Mouse (Mus musculus): ENCODE measurements around the gene Pif1. TPM values are rescaled to one million over a fixed set of nuclear protein-coding genes. Genes with fewer than 3 reads are reported as not detected.

Pif1 gene
- polyA plus RNA-seq, 1 experiment from 2014 or later: 11.4 TPM

DNA sequence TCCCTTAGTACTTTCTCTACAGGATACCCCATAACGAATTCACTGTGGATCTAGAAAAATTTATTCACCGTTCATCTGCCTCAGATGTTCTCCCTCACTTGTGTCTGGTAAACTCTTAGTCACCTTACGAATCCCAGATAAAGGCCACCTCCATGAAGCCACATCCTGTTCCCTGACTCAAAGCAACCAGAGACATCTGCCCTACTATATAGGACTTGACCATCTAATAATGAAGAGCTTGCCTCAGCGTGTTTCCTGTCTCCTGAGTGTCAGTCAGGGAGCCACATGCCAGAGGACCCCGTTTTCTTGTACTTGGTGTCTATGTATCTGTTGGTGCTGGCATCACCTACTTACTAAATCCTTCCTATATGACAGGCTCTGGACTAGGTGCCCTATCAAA lies 37.3 kb upstream of the Pif1 start:
- 74% methylated on average over 5 of the region's 5 CpGs for WGBS
- Histone ChIP-seq H3K36me3 (no peaks in the 10 kb centered on the region), H3K27ac (peak overlapping the region; percentile 98), H3K9me3 (no peaks in the 10 kb centered on the region), H3K9ac (no peak overlapping the region), H3K4me2 (no peak overlapping the region), H3K4me3 (replicated peaks) (no peak overlapping the region), H3K27me3 (replicated peaks) (no peaks in the 10 kb centered on the region), H3K4me1 (peaks cover 43% of the 10 kb centered on the region)
- ATAC-seq (ENCODE audit: insufficient read depth, low FRiP score, low read depth): no peak

DNA sequence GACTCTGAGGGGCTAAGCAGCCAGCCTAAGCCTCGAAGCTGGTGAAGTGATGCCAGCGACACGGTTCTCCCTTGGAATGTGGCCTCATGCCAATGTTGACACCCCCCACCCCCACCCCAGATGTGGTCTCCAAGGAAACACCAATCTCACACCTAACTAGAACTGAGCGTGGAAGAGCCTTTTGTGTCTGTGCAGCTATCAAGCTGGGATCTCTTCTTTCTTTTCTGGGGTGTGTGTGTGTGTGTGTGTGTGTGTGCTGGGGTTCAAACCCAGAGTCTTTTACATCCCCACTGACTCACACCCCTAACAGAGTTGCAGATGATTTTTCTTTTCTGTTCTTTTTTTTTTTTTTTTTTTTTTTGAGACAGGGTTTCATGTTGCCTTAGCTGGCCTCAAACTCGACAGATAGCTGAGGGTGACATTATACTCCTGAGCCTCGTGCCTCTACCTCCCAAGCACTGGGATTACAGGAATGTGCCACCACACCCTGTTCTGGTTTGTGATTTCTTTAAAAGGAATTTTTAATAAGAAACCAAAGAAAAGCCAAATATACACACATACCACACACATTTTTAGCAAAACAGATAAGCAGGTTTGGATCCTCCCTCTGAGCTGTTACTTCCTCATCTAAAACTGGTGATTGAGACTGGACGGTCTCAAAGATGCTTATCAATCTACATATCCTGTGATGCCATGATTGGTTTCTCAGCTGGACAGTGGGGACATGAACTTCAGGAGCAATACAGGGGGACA lies 36.7 kb upstream of the Pif1 start:
- no peak overlapping the region for H3K9ac ChIP-seq
- no peaks in the 10 kb centered on the region for H3K9me3 ChIP-seq
- H3K27me3 ChIP-seq (replicated peaks): no peaks in the 10 kb centered on the region
- H3K4me1 ChIP-seq: peaks cover 48% of the 10 kb centered on the region
- no peaks in the 10 kb centered on the region for H3K36me3 ChIP-seq
- peak overlapping the region; percentile 98 for H3K27ac ChIP-seq
- no peak for ATAC-seq (ENCODE audit: insufficient read depth, low FRiP score, low read depth)
- WGBS: 28% methylated on average over 7 of the region's 7 CpGs
- no peak overlapping the region for H3K4me3 ChIP-seq (replicated peaks)
- no peak overlapping the region for H3K4me2 ChIP-seq

DNA sequence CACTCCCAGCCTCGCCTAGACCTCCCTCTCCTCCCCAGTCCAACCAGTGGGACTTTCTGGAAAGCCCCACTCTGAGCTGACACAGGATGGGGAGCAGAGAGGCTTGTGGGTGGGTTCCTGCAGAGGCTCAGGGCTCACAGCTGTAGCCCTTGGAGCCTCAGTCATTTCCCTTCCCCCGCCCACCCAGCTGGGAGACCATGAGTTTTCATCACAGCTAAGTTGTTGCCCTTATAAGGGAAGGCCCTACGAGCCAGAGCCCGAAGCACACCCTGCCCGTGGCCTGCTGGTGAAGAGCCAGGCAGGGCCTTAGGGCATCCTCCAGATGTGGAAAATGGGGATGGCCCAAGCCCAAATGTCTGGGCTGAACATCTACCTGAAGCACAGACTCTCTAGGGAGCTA lies 35.9 kb upstream of the Pif1 start:
- no peaks in the 10 kb centered on the region for H3K27me3 ChIP-seq (replicated peaks)
- H3K4me3 ChIP-seq (replicated peaks): no peak overlapping the region
- peaks cover 48% of the 10 kb centered on the region for H3K4me1 ChIP-seq
- H3K4me2 ChIP-seq: no peak overlapping the region
- peak; percentile 74 for ATAC-seq (ENCODE audit: insufficient read depth, low FRiP score, low read depth)
- H3K9ac ChIP-seq: no peak overlapping the region
- H3K9me3 ChIP-seq: no peaks in the 10 kb centered on the region
- WGBS: 15% methylated on average over 5 of the region's 5 CpGs
- H3K36me3 ChIP-seq: no peaks in the 10 kb centered on the region
- H3K27ac ChIP-seq: peak overlapping the region; percentile 98

DNA sequence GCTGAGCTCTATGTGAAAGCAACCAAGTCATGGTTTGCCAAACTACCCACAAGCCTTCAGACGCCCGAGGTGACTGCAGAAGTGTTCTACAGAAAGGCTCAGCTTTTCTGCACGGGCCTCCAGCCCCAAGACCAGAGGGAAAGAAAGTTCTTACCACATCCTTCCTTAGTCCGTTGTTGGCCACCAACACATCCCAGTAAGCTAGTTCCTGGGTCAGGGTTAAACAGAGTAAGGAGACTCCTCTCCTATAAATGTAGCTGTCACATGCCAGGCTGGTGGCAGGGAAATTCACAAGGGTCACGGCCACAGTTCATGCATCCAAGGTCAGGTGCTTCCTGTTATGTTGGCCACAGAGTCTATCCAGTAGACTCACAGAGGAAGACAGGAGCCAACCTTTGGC lies 34.8 kb upstream of the Pif1 start:
- Histone ChIP-seq H3K9ac (no peak overlapping the region), H3K4me2 (no peak overlapping the region), H3K36me3 (peaks cover 4% of the 10 kb centered on the region; the same call in 1 of the 2 replicates), H3K4me3 (replicated peaks) (no peak overlapping the region), H3K27me3 (replicated peaks) (no peaks in the 10 kb centered on the region), H3K4me1 (peaks cover 46% of the 10 kb centered on the region), H3K27ac (peak overlapping the region; percentile 2; the same call in 1 of the 2 replicates), H3K9me3 (no peaks in the 10 kb centered on the region)
- no peak for ATAC-seq (ENCODE audit: insufficient read depth, low FRiP score, low read depth)
- WGBS: 80% methylated on average over 5 of the region's 5 CpGs

DNA sequence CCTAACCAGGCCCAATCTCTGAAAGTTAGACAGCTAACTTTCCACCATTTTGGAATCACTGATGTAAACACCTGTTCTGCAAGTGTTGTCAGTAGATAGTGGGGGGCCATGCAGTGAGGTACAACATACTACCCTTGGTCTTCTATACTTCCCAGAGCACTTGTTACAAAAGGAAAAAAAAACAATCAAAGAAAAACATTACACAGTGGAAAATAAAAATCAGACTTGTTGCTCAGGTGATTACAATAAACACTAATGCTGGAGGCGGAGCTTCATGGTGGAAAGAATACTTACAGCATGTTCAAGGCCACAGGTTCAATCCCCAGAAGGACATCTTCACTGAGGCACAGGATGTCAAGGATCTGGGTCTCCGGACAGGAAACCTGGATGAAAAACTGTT lies 34.2 kb upstream of the Pif1 start:
- ATAC-seq (ENCODE audit: insufficient read depth, low FRiP score, low read depth): no peak
- peaks cover 45% of the 10 kb centered on the region for H3K4me1 ChIP-seq

DNA sequence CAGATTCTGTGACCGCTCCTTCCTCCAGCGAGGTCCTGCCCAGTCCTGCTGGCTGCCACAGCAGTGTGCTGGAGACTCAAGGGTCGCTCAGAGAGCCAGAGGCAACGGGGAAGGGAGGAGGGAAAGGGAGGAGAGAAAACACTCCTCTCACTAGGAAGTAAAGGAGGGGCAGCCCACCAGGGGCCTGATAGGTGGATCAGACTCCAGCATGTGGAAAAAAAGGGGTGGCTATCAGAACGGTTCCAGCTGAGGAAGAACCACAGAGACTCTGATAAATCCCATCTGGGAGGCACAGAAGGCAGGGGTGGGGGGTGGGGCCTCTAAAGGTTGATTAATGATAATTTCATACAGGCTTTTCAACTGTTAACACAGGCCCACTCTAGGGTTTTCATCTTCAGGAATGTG lies 32.0 kb upstream of the Pif1 start:
- WGBS: 7% methylated on average over 5 of the region's 5 CpGs
- Histone ChIP-seq H3K4me1 (peaks cover 37% of the 10 kb centered on the region), H3K27me3 (replicated peaks) (no peaks in the 10 kb centered on the region), H3K9me3 (no peaks in the 10 kb centered on the region), H3K36me3 (peaks cover 14% of the 10 kb centered on the region; the same call in 1 of the 2 replicates), H3K4me2 (peak overlapping the region; percentile 30; the same call in 1 of the 2 replicates), H3K4me3 (replicated peaks) (no peak overlapping the region), H3K27ac (peak overlapping the region; percentile 90), H3K9ac (no peak overlapping the region)
- peak; percentile 85 for ATAC-seq (ENCODE audit: insufficient read depth, low FRiP score, low read depth)

More for the DNA sequence above, 34.2 kb upstream of the Pif1 start:
- Histone ChIP-seq H3K4me2 (no peak overlapping the region), H3K36me3 (peaks cover 4% of the 10 kb centered on the region; the same call in 1 of the 2 replicates), H3K9me3 (no peaks in the 10 kb centered on the region), H3K9ac (no peak overlapping the region), H3K27ac (no peak overlapping the region), H3K27me3 (replicated peaks) (no peaks in the 10 kb centered on the region), H3K4me3 (replicated peaks) (no peak overlapping the region)
- WGBS: 95% methylated on average over 2 of the region's 2 CpGs

DNA sequence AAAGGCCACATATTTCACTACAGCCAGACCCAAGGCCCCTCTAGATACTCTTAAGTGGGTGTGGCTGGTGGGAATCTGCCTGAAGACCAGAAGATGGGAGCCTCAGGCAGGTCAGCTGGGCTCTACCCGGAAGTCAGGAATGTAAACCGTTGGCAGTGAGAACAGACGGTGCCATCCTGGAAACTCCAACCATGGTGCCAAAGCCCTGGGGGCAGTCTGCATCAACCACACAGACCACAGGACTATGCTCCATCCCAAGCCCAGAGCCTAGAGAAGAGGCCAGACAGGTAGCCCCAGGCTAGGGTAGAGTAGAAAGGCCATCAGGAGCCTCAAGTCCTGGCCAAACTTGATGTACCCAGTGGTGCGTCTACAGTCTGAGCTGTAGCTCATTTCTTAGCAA lies 31.3 kb upstream of the Pif1 start:
- Histone ChIP-seq H3K4me3 (replicated peaks) (no peak overlapping the region), H3K4me2 (peak overlapping the region; percentile 9; the same call in 1 of the 2 replicates), H3K27ac (peak overlapping the region; percentile 90), H3K9ac (no peak overlapping the region), H3K9me3 (no peaks in the 10 kb centered on the region), H3K4me1 (peaks cover 31% of the 10 kb centered on the region), H3K27me3 (replicated peaks) (no peaks in the 10 kb centered on the region), H3K36me3 (peaks cover 17% of the 10 kb centered on the region; the same call in 1 of the 2 replicates)
- 68% methylated on average over 4 of the region's 4 CpGs for WGBS
- ATAC-seq (ENCODE audit: insufficient read depth, low FRiP score, low read depth): no peak

DNA sequence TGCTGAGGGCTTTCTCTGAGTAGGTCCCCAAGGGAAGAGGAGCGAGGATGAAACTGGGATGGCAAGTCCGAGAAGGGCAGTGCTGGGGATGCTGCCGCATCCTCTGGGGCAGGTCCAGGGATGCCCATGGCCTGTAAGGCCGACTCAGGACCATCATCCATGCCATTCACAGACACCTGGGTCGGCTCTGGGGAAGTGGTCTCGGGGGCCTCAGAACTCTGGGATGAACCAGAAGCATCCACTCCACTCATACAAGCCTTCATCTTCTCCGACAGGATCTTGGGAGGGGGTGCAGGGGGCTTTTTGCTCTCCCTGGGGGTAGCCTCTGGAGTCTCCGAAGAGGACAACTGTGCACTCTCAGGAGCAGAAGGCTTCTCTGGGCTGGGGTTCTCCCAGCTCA lies 30.6 kb upstream of the Pif1 start:
- Histone ChIP-seq H3K4me3 (replicated peaks) (no peak overlapping the region), H3K9ac (no peak overlapping the region), H3K27ac (no peak overlapping the region; the same call in 1 of the 2 replicates), H3K4me2 (no peak overlapping the region), H3K27me3 (replicated peaks) (no peaks in the 10 kb centered on the region), H3K4me1 (peaks cover 24% of the 10 kb centered on the region), H3K36me3 (peaks cover 17% of the 10 kb centered on the region; the same call in 1 of the 2 replicates), H3K9me3 (no peaks in the 10 kb centered on the region)
- 92% methylated on average over 8 of the region's 8 CpGs for WGBS
- ATAC-seq (ENCODE audit: insufficient read depth, low FRiP score, low read depth): no peak

DNA sequence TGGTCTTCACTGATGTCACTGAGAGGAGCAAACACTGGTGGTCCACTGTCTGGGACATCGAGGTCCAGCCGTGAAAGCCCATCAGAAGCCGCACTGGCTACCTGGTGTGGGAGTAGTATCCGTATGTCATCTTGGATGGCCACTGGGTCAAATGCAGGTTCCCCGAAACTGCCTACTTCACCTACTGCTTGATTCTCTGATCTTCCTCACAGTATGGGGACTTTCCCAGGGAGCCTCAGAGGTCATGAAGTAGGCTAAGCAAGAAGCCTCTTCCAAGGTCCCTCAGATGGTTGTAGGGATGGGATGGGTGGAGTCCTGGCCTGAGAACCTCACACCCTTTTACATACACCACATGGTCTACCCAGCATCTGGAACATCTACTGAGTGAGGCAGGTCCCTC lies 30.0 kb upstream of the Pif1 start:
- Histone ChIP-seq H3K4me2 (no peak overlapping the region), H3K4me3 (replicated peaks) (no peak overlapping the region), H3K9me3 (no peaks in the 10 kb centered on the region), H3K27me3 (replicated peaks) (no peaks in the 10 kb centered on the region), H3K36me3 (peaks cover 17% of the 10 kb centered on the region; the same call in 1 of the 2 replicates), H3K4me1 (peaks cover 25% of the 10 kb centered on the region), H3K9ac (no peak overlapping the region), H3K27ac (no peak overlapping the region)
- ATAC-seq (ENCODE audit: insufficient read depth, low FRiP score, low read depth): no peak
- WGBS: 89% methylated on average over 5 of the region's 5 CpGs

DNA sequence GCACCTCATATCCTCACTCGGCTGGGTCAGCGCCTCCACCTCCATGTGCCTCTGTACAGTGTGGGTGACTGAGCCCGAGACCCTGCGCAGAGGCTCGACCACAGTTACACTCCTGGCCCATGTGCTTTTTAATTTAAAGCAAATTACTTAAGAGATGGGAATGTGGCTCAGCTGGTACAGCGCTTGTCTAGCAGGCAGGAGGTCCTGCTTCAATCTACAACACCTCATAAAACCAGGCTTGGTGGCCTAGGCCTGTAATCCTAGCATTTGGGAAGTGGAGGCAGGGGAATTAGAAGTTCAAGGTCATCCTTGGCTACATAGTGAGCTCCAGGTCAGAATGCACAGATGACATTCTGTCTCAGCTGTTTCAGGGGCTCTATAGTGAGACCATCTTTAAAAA lies 28.2 kb upstream of the Pif1 start:
- H3K4me3 ChIP-seq (replicated peaks): no peak overlapping the region
- peaks cover 17% of the 10 kb centered on the region; the same call in 1 of the 2 replicates for H3K36me3 ChIP-seq
- 92% methylated on average over 6 of the region's 6 CpGs for WGBS
- no peak overlapping the region for H3K9ac ChIP-seq
- H3K4me2 ChIP-seq: no peak overlapping the region
- peaks cover 30% of the 10 kb centered on the region for H3K4me1 ChIP-seq
- no peak overlapping the region for H3K27ac ChIP-seq
- H3K27me3 ChIP-seq (replicated peaks): no peaks in the 10 kb centered on the region
- no peak for ATAC-seq (ENCODE audit: insufficient read depth, low FRiP score, low read depth)
- H3K9me3 ChIP-seq: no peaks in the 10 kb centered on the region

DNA sequence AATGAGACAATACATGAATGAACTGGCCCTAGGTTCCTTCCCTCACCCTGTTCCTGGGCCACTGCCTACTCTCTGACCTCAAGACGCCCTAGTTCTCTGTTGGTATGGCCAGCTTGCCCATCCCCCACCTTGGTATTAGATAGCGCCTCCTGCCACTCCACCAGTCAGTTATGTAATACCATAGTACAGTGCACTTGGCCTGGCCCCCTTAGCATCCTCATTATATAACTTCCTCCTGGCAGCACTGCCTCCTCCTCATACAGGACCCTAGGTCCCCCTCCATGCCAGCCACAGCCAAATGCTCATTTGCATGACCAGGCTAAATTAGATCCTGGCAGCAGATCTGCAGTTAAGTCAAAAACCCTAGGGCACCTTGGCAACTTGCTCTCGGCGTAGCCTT lies 25.9 kb upstream of the Pif1 start:
- Histone ChIP-seq H3K4me3 (replicated peaks) (no peak overlapping the region), H3K9ac (no peak overlapping the region), H3K27me3 (replicated peaks) (no peaks in the 10 kb centered on the region), H3K27ac (no peak overlapping the region), H3K36me3 (peaks cover 25% of the 10 kb centered on the region; the same call in 1 of the 2 replicates), H3K4me1 (peaks cover 10% of the 10 kb centered on the region), H3K9me3 (no peaks in the 10 kb centered on the region), H3K4me2 (no peak overlapping the region)
- WGBS: 91% methylated on average over 4 of the region's 4 CpGs
- ATAC-seq (ENCODE audit: insufficient read depth, low FRiP score, low read depth): no peak

DNA sequence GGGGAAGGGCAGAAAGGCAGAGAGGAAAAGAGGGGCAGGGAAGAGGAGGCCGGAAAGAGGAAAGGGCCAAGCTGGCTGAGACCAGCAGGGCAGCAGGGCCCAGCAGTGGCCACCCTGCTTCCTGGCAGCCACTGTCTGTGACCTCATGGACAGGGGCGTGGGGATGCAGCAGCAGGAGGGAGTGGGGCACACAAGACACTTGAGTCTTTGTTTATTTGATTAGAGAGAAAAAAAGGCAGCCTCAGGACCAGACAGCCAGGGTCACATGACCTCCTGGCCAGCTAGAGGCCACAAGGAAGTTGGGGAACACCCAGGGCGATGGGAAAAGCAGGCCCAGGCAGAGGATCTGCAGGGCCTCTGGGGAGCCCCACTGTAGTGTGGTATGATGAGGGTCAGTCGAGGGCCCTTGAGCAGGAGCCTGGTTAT lies 24.9 kb upstream of the Pif1 start:
- WGBS: 35% methylated on average over 4 of the region's 4 CpGs

More for the DNA sequence above, 24.9 kb upstream of the Pif1 start:
- H3K27ac ChIP-seq: 0 out of 2 replicates have a peak overlapping the region, but pooled peaks have one; percentile 38
- H3K36me3 ChIP-seq: 0 out of 2 replicates have a peak, but pooled peaks cover 20% of the 10 kb centered on the region
- H3K27me3 ChIP-seq (replicated peaks): no peaks in the 10 kb centered on the region
- H3K9me3 ChIP-seq: no peaks in the 10 kb centered on the region
- no peak overlapping the region for H3K9ac ChIP-seq
- ATAC-seq (ENCODE audit: insufficient read depth, low FRiP score, low read depth): peak; percentile 42
- no peak overlapping the region for H3K4me2 ChIP-seq
- no peak overlapping the region for H3K4me3 ChIP-seq (replicated peaks)
- peaks cover 10% of the 10 kb centered on the region for H3K4me1 ChIP-seq

All from stomach, embryonic 15.5 days (tissue).